Mouse (Mus musculus) mouse trophoblast stem cell (cell line): ENCODE data around the gene Plekha4.
"Not testable (repeated sequence)": the region's sequence is repeated elsewhere in the genome, so short reads cannot be mapped to it uniquely, and the experiment has no call there.

Experiments used
- in situ Hi-C, 2 experiments: fragments of 300-500 bp; cut with MseI, MboI; formaldehyde crosslinking; loops; 2 replicates in 1 of 2; 3 replicates in 1 of 2; pipeline ENCODE4 v1.15.1; 2025

Gene Plekha4

DNA sequence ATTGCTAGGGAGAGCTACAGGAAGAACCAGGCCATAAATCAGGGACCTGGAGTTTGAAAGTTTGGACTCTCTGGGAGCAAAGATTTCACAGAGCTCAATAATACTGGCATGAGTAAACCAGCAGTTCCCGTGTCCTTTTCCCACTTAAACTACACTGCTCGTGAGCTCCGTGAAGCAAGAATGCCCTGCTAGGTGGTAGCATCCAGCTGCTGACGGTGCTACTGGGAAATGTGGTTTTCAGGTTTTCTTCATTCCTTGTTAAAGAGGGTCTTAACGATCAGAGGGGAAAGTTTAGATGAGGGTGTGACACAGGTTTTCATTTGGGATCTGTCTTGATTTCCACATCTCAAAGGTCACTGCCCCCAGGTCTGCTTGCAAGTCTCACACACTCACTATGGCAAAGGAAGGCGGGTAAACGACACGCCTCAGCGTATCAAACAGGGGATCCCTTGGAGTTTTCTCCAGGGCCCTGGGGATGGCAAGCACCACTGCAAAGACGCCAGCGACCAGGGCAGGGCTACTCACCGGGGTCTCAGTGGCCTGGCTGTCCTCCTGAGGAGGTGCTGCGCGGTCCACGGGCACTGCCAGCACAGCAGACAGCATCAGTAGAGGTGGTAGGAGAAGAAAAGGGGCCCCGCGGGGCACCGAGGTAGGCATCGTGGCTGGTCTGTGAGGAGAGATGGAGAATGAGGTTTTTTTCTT, 16.8 kb upstream of the Plekha4 start:
- in situ Hi-C loops = no loop called here

DNA sequence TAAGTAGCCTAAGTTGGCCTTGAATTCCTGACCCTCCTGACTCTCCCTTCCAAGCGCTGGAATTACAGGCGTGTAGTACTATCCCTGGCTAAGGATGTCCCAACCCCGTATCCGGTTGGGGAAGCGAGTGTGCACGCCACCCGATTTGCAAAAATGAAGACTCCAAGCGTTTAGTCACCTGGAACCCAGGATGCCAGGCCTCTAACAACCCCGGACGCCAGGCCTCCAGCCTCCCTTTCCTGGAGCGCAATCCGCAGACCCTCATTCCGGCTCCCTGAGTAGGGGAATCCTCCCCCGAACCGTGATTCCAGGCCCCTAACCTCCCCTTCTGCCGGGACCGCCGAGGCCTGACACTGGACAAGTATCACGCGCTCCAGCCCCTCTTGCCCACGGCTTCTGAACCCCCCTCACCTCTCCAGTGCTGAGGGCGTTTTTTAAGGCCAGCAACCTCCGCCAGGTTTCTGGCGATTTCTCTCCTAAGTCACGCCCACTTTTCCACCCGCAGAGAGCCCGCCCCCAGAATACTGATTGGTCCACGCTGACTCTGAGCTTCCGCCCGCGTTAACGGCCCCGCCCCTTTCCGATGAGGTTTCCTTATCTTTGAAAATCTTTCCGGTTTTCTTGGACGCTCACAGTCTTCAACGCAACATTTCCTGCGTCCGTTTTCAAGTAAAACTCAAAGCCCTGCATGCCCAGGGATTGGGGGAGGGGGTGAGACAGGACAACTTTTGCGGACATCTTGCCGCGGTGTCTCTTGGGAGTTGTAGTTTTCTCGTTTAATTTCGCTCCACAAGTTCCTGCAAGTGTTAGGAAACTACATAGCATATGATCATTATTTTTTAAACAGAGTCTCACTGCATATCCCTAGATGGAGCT, 16.0 kb upstream of the Plekha4 start, which contains the start of gene Nucb1:
Gene Nucb1, minus strand, starts transcription at position 495 of the 876 bp plus-strand sequence.
- in situ Hi-C loops = loop anchor here in 1 of 2 experiments (10.0 kb wide), 1 partner anchor 55 kb away; the partner anchor contains the start of gene Ftl1

DNA sequence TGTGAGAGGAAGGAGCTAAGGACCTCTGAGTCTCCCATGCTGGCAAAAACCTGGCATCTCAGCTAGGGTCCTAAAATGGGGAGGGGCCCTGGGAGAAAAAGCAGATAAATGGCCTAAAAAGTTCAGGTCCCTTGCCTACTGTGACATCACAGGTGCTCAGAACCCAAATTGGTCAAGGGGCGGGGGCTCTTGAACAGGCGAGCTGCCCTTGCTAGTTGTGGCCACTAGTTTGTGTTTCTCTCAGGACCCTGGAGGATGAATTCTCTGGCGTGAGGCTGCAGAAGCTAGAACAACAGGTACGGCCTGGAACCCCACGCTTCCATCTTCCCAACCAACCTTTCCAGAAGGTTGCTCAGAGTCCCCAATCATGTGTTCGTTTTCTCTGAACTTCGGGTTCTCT, 11.7 kb upstream of the Plekha4 start:
- in situ Hi-C loops = loop anchor here in 1 of 2 experiments (10.0 kb wide), 1 partner anchor 60 kb away; the partner anchor contains the start of gene Ftl1

DNA sequence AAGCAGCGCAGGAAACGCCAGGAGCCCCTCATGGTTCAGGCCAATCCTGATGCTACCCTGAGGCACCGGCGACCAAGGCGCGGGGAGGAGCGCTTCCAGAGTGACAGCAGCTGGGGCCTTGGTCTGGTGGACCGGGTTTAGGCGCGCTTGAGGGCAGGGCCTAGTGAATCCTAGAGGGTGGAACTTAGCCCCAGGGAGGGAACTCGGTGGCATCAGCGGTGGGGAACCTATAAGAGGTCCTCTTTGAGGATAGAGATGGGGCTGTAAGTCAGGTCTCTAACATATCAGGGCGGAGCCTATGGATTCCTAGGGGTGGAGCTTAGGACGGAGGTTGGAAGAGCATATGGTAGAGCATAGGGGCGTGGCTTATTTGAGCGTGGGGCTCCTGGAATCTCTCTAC, 10.7 kb upstream of the Plekha4 start:
- in situ Hi-C loops = loop anchor here in 1 of 2 experiments (10.0 kb wide), 1 partner anchor 61 kb away; the partner anchor contains the start of gene Ftl1

DNA sequence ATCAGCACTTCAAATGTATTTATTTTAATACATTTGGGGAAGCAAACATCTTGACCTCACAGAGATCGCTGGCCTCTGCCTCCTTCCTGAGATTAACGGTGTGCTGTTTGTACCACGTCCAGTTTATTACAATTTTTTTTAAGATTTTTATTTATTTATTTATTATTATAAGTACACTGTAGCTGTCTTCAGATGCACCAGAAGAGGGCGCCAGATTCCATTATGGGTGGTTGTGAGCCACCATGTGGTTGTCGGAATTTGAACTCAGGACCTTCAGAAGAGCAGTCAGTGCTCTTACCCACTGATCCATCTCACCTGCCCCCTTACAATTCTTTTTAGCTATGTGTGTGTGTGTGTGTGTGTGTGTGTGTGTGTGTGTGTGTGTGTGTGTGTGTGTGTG, 9.3 kb upstream of the Plekha4 start:
- in situ Hi-C loops = loop anchor here in 1 of 2 experiments (10.0 kb wide), 1 partner anchor 62 kb away; the partner anchor contains the start of gene Ftl1

DNA sequence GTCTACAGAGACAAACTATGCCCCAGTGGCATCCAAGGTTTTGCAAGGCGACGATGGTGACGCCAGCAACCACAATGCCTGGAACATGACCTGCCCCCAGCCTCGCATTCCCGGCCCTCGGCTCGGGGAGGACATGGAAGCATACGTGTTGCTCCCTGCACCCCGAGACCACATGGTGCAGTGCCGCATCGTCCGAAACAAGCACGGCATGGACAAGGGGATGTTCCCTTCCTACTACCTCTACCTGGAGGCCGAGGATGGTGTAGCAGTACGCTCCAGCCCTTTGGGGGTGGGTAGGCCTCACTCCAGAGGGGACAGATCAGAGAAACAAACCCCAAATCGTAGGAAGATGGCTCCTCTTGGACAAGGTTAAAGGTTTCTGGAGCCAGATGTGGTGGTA, 7.5 kb upstream of the Plekha4 start:
- in situ Hi-C loops = loop anchor here in 1 of 2 experiments (10.0 kb wide), 1 partner anchor 64 kb away; the partner anchor contains the start of gene Ftl1

DNA sequence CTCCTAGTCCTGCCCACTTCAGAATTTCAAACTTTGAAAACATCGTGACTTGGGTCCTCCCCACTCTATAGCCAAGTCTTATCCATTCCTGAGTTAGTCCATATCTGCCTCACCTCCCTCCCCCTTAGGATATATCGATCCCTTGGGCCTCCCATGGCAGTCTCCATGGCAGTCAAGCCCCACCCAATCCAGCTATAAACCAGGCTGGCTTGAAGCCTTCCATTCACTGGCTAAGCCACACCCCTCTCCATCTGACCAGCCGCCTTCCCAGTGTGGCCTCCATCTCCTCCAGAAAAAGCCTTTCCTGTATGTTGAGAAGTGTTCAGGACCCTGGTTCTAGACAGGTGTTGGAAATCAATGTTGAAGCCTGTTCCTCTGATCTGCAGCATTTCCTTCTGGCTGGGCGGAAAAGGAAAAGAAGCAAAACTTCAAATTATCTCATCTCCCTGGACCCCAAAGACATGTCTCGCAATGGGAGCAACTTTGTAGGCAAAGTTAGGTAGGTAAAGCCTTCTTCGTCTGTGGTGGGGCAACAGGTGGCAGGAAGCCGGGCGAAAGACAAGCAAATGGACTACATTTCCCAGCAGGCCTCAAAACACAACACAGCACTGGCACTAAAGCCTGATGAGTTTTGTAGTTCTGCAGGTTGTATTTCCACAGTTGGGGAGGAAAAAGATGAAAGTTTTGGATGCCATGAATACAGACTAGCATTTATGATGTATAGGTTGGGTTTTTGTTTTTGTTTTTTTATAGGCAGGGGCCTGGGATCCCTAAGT, 6.6 kb upstream of the Plekha4 start:
- in situ Hi-C loops = loop anchor here in 1 of 2 experiments (10.0 kb wide), 1 partner anchor 65 kb away; the partner anchor contains the start of gene Ftl1

DNA sequence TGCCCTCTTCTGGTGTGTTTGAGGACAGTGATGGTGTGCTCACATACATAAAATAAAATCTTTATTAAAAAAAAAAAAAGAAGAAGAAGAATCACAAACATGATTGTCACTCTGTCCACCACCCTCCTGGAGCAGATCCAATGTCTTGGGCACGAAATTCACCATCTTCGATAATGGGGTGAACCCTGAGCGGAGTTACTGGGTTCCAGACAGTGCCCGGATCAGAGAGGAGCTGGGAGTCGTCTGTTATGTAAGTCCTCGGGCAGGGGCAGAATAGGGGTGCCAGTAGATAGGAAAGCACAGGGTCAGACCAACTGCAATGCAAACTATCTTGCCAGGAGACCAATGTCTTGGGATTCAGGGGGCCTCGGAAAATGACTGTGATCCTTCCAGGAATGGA, 5.5 kb upstream of the Plekha4 start:
- in situ Hi-C loops = no loop called here

DNA sequence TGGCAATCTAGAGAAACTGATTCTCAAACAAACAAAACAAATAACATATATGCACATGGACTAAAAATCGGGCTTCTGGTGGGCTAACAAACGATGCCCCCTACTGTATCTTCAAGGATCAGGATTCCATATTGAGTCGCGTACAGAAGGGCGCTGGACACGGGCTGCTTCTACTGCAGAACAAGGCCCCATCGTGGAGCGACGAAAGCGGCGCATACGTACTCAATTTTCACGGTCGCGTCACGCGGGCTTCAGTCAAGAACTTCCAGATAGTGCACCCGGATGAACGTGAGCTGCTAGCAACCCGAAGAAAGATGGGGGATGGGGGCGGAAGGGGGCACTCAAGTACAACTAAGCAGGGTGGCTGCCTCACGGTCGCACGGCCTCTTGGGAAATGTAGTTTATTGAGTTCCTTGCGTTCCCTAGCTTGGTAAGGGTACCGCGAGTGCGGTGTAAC, 4.4 kb upstream of the Plekha4 start:
- in situ Hi-C loops = no loop called here

DNA sequence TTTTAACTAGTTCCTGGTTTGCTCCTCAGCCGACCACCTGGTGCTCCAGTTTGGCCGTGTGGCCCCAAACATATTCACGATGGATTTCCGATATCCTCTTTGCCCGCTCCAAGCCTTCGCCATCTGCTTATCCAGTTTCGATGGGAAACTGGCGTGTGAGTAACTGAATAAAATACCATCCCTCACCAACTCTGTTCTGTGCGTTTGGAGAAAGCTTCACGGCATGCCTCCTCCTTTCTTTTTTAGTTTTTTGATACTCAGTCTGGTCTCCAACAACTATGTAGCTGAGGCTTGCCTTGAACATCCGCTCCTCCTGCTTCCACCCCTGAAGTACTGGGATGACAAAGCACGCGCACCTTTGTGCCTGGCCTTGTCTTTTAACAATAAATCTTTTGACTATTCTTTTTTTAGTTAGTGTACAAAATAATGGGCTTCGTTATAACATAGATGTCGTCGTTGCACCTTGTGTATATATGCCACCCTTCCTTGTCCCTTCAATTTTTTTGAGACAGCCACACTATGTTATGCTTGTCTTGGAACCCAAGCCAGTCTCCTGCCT, 3.9 kb upstream of the Plekha4 start:
- in situ Hi-C loops = no loop called here

DNA sequence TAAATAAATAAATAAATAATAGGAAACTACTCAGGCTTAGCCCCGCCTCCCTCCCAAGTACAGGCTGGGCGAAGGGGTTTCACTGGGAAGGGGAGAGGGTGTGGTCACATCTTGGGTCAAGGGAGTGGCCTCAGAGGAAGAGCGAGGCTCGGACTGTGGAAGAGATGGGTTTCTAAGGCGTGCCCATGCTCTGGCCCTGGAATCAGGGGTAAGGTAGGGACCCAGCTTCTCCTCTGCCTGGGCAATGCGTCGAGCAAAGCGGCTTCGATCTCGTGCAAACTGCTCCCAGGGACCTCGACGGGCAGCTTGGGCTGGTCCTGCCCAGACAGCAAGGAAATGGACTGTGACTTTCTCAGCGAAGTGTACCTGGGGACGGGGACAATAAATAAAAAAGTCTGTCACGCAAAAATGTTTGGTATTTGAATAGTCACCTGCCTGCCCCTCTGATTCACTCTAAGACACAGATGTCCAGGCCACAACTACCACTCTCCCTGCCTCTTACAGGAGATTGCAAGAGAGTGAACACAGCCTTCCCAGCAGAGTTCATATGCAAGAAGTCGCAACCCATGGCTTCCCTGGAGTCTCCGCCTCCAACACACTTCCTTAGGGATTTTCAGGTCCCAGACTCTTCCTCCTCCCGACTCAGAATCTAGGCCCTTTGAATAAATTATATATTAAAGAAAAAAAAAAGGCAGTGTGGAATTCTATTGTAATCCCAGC, 3.0 kb upstream of the Plekha4 start:
- in situ Hi-C loops = no loop called here

DNA sequence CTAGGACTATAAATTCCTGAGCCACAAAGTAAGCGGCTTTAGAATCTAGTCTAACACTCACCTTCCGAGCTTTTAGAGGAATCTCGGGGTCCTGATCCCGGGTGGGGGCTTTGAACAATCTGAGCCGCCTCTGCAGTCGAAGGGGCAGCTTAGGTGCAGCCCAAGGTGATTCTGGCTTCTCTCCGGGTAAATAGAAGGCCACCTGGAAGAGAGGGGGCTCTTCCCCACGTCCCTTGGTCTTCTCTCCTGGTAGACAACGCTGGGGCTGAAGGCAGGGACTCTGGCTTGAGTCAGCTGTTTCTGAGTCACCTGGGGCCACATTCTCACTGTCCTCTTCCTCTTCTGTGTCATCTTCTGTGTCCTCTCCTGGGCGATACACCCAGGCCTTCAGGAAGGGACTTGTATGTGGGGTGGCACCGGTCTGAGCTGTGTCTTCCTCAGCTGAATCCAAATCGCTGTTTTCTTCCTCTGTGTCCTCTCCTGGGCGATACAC, 2.4 kb upstream of the Plekha4 start:
- in situ Hi-C loops = no loop called here

DNA sequence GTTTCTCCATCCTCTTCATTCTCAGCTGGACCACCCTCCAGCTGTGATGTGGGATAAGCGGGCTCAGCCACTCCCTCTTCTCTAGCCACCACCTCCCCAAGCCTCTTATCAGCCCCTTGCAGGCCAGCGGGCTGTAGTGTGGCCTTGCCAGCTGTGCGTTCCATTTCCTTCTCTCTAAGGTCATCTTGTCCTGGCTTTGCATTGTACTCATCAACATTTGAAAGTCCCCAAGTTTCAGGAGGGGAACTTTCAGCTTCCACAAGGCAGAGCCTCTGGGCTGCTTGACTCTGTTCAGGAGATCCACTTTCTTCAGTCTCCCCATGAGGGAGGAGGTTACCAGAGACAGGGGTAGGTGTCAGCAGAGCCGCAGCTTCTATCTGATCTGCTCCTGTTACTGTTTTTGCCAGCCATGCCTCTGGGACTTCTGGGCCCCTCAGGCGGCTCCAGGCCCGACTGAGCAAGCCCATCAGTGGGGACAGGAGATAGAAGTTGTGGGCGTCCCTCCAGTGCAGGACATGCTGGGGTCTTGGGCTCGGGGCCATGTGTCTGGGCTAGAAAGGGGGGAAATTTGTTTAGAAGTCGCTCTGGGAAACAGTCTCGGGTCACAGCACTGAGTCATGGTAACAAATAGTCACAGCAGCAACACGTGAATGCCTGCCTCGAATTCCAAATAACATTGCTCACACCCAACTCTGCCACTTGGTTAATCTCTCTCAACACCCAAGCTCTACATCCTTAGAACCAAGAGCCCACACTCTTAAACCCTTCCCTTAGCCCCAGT, 1.1 kb upstream of the Plekha4 start:
- in situ Hi-C loops = no loop called here

DNA sequence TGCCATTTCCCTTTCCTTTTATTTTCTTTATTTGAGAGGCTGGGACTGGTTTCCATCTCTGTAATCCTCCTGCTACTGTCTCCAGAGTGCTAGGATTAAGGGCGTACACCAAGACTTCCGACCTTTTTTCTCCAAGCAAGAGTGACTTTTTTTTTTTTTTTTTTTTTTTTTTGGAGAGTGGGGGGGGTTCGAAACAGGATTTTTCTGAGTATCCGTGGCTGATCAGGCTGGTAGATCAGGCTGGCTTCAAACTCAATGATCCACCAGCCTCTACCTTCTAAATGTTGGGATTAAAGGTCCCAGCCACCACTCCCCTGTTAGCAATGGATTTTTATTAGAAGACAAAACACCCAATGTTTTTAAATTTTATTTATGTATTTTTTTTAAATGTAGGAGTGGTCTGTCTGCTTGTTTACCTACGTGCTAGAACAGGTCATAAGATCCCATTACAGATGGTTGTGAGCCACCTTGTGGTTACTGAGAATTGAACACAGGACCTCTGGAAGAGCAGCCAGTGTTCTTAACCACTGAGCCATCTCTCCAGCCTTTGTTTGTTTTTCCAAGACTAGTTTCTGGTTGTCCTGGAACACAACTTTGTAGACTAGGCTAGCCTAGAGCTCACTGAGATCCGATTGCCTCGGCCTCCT, 467 bp downstream of the Plekha4 start:
- in situ Hi-C loops = no loop called here

DNA sequence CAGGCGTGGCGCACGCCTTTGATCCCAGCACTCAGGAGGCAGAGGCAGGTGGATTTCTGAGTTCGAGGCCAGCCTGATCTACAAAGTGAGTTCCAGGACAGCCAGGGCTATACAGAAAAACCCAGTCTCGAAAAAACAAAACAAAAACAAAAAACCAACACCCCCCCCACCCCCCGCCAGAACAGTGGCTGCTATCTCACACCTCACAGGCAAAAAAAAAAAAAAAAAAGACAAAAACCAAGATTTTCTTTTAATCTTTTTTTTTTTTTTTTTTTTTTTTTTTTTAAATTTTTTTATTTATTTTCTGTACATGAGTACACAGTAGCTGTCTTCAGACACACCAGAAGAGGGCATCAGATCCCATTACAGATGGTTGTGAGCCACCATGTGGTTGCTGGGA, 1.0 kb downstream of the Plekha4 start:
- in situ Hi-C loops = not testable (repeated sequence)

DNA sequence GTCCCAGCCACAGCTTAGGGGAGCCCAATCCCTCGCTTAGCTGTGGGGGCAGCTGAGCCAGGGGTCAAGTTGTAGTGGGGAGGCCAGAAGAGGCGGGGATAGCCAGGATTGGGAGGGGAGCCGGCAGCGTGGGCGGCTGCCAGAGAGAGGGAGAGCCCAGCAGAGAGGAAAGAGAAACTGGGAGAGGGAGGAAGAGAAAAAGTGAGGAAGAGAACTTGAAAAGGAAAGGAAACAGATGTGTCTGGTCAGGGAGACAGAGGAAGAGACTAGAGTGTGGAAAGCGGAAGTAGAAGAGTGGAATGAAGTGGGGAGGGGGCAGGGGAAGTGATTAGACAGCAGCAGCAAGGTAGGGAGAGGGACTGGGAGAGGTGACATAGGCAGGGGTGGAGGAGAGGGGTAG, 3.3 kb downstream of the Plekha4 start:
- in situ Hi-C loops = no loop called here

DNA sequence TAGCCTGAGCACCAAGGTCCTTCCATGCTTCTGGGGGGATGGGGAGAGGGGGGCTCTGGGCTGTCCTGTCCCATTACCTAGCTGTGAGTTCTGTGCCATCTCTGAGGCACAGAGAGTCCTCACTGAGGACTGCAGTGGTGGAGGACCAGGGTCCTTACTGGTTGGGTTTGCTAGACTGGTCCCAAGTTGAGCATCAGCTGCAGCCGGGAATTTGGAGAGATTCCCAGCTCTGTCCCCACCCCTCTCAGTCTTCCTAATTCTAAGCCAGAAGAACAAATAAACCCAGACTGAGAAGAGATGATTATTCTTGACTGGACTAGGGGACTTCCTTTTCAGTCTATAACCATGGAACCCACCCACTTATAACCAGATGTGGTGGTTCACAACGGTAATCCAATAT, 4.5 kb downstream of the Plekha4 start:
- in situ Hi-C loops = no loop called here

DNA sequence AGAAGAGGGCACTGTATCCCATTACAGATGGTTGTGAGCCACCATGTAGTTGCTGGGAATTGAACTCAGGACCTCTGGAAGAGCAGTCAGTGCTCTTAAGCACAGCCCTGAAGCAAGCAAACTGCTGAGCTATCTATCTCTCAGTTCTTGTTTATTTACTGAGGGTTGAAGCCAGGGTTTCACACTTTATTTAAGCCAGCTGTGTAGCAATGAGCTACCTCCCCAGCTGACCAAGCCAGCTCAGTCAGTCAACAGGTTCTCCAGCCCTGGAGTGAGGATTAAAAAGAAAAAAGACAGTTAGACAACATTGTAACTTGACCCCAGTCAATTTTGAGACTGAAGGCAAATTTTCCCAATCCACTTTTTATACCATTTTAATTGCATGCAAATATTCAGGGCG, 9.5 kb downstream of the Plekha4 start:
- in situ Hi-C loops = no loop called here

DNA sequence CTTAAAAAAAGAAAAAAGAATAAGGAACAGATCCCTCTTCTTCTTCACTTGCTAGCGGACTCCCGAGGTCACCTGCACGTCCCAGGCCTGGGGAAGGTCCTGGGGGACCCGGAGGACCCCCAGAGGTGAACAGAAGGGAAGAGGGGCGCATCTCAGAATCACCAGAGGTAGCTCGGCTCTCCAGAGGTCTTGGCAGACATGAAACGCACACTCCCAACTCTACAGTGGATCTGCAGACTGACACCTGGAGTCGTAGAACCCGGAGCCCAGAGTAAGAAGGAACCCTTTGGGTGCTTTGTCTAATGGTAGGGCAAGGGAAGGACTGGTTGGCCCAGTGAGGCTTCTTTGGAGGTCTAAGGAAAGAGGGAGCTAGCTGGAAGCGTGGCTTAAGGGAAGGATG, 11.5 kb downstream of the Plekha4 start:
- in situ Hi-C loops = no loop called here
